Mouse (Mus musculus) forebrain, embryonic 13.5 days (tissue): ENCODE data around the gene Plscr1. TPM values are rescaled to one million over a fixed set of nuclear protein-coding genes. Genes with fewer than 3 reads are reported as not detected.

Experiments
- ATAC-seq: fragments of 200-750 bp; cut with Nextera tagmentation; 2 replicates; pipeline ENCODE4 v1.8.0; 2017
- H3K27ac ChIP-seq: fragments of 300-500 bp; sonication (generic); 2 replicates; pipeline ENCODE4 v1.5.1; 2015; ENCODE audit warnings: inconsistent platforms, mild to moderate bottlenecking, moderate library complexity
- H3K27me3 ChIP-seq: fragments of 300-500 bp; sonication (generic); 2 replicates; pipeline ENCODE4 v1.6.1; 2015; ENCODE audit warnings: mild to moderate bottlenecking, inconsistent platforms
- H3K36me3 ChIP-seq: fragments of 300-500 bp; sonication (generic); 2 replicates; pipeline ENCODE4 v1.6.1; 2015; ENCODE audit warnings: mild to moderate bottlenecking, inconsistent platforms; ENCODE audit not compliant: poor library complexity, severe bottlenecking
- H3K4me1 ChIP-seq: fragments of 300-500 bp; sonication (generic); 2 replicates; pipeline ENCODE4 v1.6.1; 2015; ENCODE audit warnings: inconsistent platforms
- H3K4me2 ChIP-seq: fragments of 300-500 bp; sonication (generic); 2 replicates; pipeline ENCODE4 v1.6.1; 2015; ENCODE audit warnings: inconsistent platforms, mild to moderate bottlenecking, moderate library complexity
- H3K4me3 ChIP-seq: fragments of 300-500 bp; sonication (generic); 2 replicates; pipeline ENCODE4 v1.5.1; 2015; ENCODE audit warnings: mild to moderate bottlenecking, inconsistent platforms
- H3K9ac ChIP-seq: fragments of 300-500 bp; sonication (generic); 2 replicates; pipeline ENCODE4 v1.6.1; 2015; ENCODE audit warnings: mild to moderate bottlenecking, inconsistent platforms
- H3K9me3 ChIP-seq: fragments of 300-500 bp; sonication (generic); replicated peaks from 2 replicates; pipeline ENCODE4 v1.6.1; 2016; ENCODE audit warnings: inconsistent platforms
- WGBS: fragments of 180-500 bp; shearing (Covaris S2); methylation state at CpG from one replicate; pipeline ENCODE4 v1.1.7; 2015; 5-methylcytosine and 5-hydroxymethylcytosine counted together
- polyA plus RNA-seq: library from polyadenylated mRNA; unstranded; fragments of >200 nt; fragmentation: Nextera tagmentation; extraction: Ambion mirVana; gene quantifications from 2 replicates; pipeline ENCODE4 v1.2.1, GENCODE M21; 2015

Gene Plscr1
- polyA plus RNA-seq = 12.5 and 13.4 TPM in 2 replicates

GRCm38 (mm10) chr9:92249447-92249852 is at the start of gene Plscr1:
Gene Plscr1, plus strand, starts transcription at chr9:92249750.
- ATAC-seq = no peak
- Histone ChIP-seq H3K27ac (peak within 1 kb of the TSS; percentile 27; the same call in 1 of the 2 replicates), H3K4me2 (peak within 1 kb of the TSS; percentile 84), H3K9ac (peak within 1 kb of the TSS; percentile 74), H3K9me3 (no peaks in the 10 kb centered on the region), H3K4me3 (peak within 1 kb of the TSS; percentile 61), H3K36me3 (no peaks in the 10 kb centered on the region), H3K4me1 (peaks cover 15% of the 10 kb centered on the region), H3K27me3 (no peaks in the 10 kb centered on the region)
- 32% methylated on average over 7 of the region's 7 CpGs for WGBS

- 70% methylated on average over 2 of the region's 2 CpGs for WGBS
- H3K27ac ChIP-seq = no peak overlapping the region
- no peak overlapping the region for H3K4me2 ChIP-seq
- no peaks in the 10 kb centered on the region for H3K27me3 ChIP-seq
- no peaks in the 10 kb centered on the region for H3K36me3 ChIP-seq
- H3K4me1 ChIP-seq = no peaks in the 10 kb centered on the region
- H3K9me3 ChIP-seq = no peaks in the 10 kb centered on the region
- no peak for ATAC-seq
- no peak overlapping the region for H3K9ac ChIP-seq
- no peak overlapping the region for H3K4me3 ChIP-seq
Measured at GRCm38 (mm10) chr9:92204397-92204796, 45.2 kb upstream of the Plscr1 start.

- H3K9ac ChIP-seq = no peak overlapping the region
- no peak overlapping the region for H3K27ac ChIP-seq
- H3K4me3 ChIP-seq = no peak overlapping the region
- no peaks in the 10 kb centered on the region for H3K9me3 ChIP-seq
- WGBS = 45% methylated on average over 4 of the region's 4 CpGs
- H3K36me3 ChIP-seq = no peaks in the 10 kb centered on the region
- ATAC-seq = peak; percentile 67; the same call in 1 of the 2 replicates
- H3K27me3 ChIP-seq = no peaks in the 10 kb centered on the region
- H3K4me1 ChIP-seq = no peaks in the 10 kb centered on the region
- no peak overlapping the region for H3K4me2 ChIP-seq
Measured at GRCm38 (mm10) chr9:92207307-92207706, 42.2 kb upstream of the Plscr1 start.

GRCm38 (mm10) chr9:92207757-92208156 is 41.8 kb upstream of the Plscr1 start:
- WGBS = 82% methylated on average over 8 of the region's 8 CpGs
- H3K9ac ChIP-seq = no peak overlapping the region

GRCm38 (mm10) chr9:92209850-92210249 is 39.7 kb upstream of the Plscr1 start:
- Histone ChIP-seq H3K27ac (no peak overlapping the region), H3K4me2 (no peak overlapping the region), H3K4me1 (no peaks in the 10 kb centered on the region), H3K4me3 (no peak overlapping the region), H3K27me3 (no peaks in the 10 kb centered on the region), H3K36me3 (no peaks in the 10 kb centered on the region), H3K9ac (no peak overlapping the region), H3K9me3 (no peaks in the 10 kb centered on the region)
- no peak for ATAC-seq
- 54% methylated on average over 3 of the region's 3 CpGs for WGBS

More at GRCm38 (mm10) chr9:92207757-92208156, 41.8 kb upstream of the Plscr1 start:
- H3K4me2 ChIP-seq = no peak overlapping the region
- no peak overlapping the region for H3K4me3 ChIP-seq
- no peaks in the 10 kb centered on the region for H3K9me3 ChIP-seq
- no peaks in the 10 kb centered on the region for H3K4me1 ChIP-seq
- ATAC-seq = no peak
- no peaks in the 10 kb centered on the region for H3K27me3 ChIP-seq
- H3K36me3 ChIP-seq = no peaks in the 10 kb centered on the region
- no peak overlapping the region for H3K27ac ChIP-seq

- Histone ChIP-seq H3K27me3 (no peaks in the 10 kb centered on the region), H3K4me3 (no peak overlapping the region), H3K4me2 (no peak overlapping the region), H3K27ac (no peak overlapping the region), H3K4me1 (no peaks in the 10 kb centered on the region), H3K9me3 (no peaks in the 10 kb centered on the region), H3K9ac (no peak overlapping the region), H3K36me3 (no peaks in the 10 kb centered on the region)
- no peak for ATAC-seq
- 67% methylated on average over 7 of the region's 7 CpGs for WGBS
Measured at GRCm38 (mm10) chr9:92210386-92210967, 39.1 kb upstream of the Plscr1 start.

GRCm38 (mm10) chr9:92211048-92211447 is 38.5 kb upstream of the Plscr1 start:
- 83% methylated on average over 3 of the region's 3 CpGs for WGBS
- H3K4me1 ChIP-seq = no peaks in the 10 kb centered on the region
- H3K27me3 ChIP-seq = no peaks in the 10 kb centered on the region
- H3K27ac ChIP-seq = no peak overlapping the region
- H3K9ac ChIP-seq = no peak overlapping the region
- no peaks in the 10 kb centered on the region for H3K36me3 ChIP-seq
- no peak overlapping the region for H3K4me2 ChIP-seq
- no peak for ATAC-seq
- no peaks in the 10 kb centered on the region for H3K9me3 ChIP-seq
- H3K4me3 ChIP-seq = no peak overlapping the region

- H3K36me3 ChIP-seq = no peaks in the 10 kb centered on the region
- no peak overlapping the region for H3K9ac ChIP-seq
- H3K4me1 ChIP-seq = no peaks in the 10 kb centered on the region
- no peak overlapping the region for H3K4me2 ChIP-seq
- H3K4me3 ChIP-seq = no peak overlapping the region
- no peaks in the 10 kb centered on the region for H3K27me3 ChIP-seq
- no peak overlapping the region for H3K27ac ChIP-seq
- no peaks in the 10 kb centered on the region for H3K9me3 ChIP-seq
- ATAC-seq = no peak
- WGBS = 76% methylated on average over 4 of the region's 4 CpGs
Measured at GRCm38 (mm10) chr9:92217484-92217883, 32.1 kb upstream of the Plscr1 start.

- Histone ChIP-seq H3K36me3 (no peaks in the 10 kb centered on the region), H3K4me1 (no peaks in the 10 kb centered on the region), H3K4me2 (no peak overlapping the region), H3K9ac (no peak overlapping the region), H3K4me3 (no peak overlapping the region), H3K9me3 (no peaks in the 10 kb centered on the region), H3K27me3 (no peaks in the 10 kb centered on the region), H3K27ac (no peak overlapping the region)
- 92% methylated on average over 2 of the region's 2 CpGs for WGBS
- ATAC-seq = no peak
Measured at GRCm38 (mm10) chr9:92217896-92218295, 31.7 kb upstream of the Plscr1 start.

- H3K27me3 ChIP-seq = no peaks in the 10 kb centered on the region
- H3K9me3 ChIP-seq = no peaks in the 10 kb centered on the region
- H3K4me2 ChIP-seq = no peak overlapping the region
- no peak overlapping the region for H3K9ac ChIP-seq
- H3K4me1 ChIP-seq = no peaks in the 10 kb centered on the region
- no peaks in the 10 kb centered on the region for H3K36me3 ChIP-seq
- ATAC-seq = no peak
- 89% methylated on average over 3 of the region's 3 CpGs for WGBS
- H3K27ac ChIP-seq = no peak overlapping the region
- no peak overlapping the region for H3K4me3 ChIP-seq
Measured at GRCm38 (mm10) chr9:92220151-92220550, 29.4 kb upstream of the Plscr1 start.

- H3K9me3 ChIP-seq = no peaks in the 10 kb centered on the region
- H3K4me3 ChIP-seq = no peak overlapping the region
- H3K27ac ChIP-seq = no peak overlapping the region
- H3K9ac ChIP-seq = no peak overlapping the region
- no peaks in the 10 kb centered on the region for H3K36me3 ChIP-seq
- no peaks in the 10 kb centered on the region for H3K27me3 ChIP-seq
- H3K4me1 ChIP-seq = no peaks in the 10 kb centered on the region
- H3K4me2 ChIP-seq = no peak overlapping the region
- ATAC-seq = no peak
Measured at GRCm38 (mm10) chr9:92221480-92221879, 28.1 kb upstream of the Plscr1 start.

GRCm38 (mm10) chr9:92224598-92225231 is 24.8 kb upstream of the Plscr1 start:
- no peaks in the 10 kb centered on the region for H3K9me3 ChIP-seq
- no peak overlapping the region for H3K27ac ChIP-seq
- H3K9ac ChIP-seq = no peak overlapping the region
- H3K4me3 ChIP-seq = no peak overlapping the region
- H3K27me3 ChIP-seq = no peaks in the 10 kb centered on the region
- WGBS = 97% methylated on average over 1 of the region's 1 CpGs
- H3K4me1 ChIP-seq = no peaks in the 10 kb centered on the region
- ATAC-seq = no peak
- H3K36me3 ChIP-seq = no peaks in the 10 kb centered on the region
- H3K4me2 ChIP-seq = no peak overlapping the region
